Mouse (Mus musculus) adrenal gland, adult 18-20 months (tissue): Measurements from ENCODE around the gene Plcd3. TPM values are rescaled to one million over a fixed set of nuclear protein-coding genes. Genes with fewer than 3 reads are reported as not detected.

Source experiments
- DNase-seq, 2 experiments: peaks; one replicate each; pipeline ENCODE4 v3.0.0; 2021 to 2022; ENCODE audit warnings: low spot score in 2 of 2
- long read RNA-seq, 2 experiments: library from polyadenylated mRNA; stranded (forward); transcript quantifications; one replicate each; pipeline ENCODE4 v2.0.0; 2021
- total RNA-seq, 2 experiments: library from RNA; stranded (reverse); gene quantifications; 1 replicate in 1 of 2; 2 replicates in 1 of 2; pipeline ENCODE4 v1.2.3; 2021

Plcd3 gene
- total RNA-seq = 10 to 100 TPM in 1 of 2 experiments, 1 to 10 TPM in 1; 6.6 to 12.0 TPM
- long read RNA-seq, experiment 1, transcript Plcd3-201 (15 exons, 3,023 nt) = major isoform, 5 of 10 reads
- long read RNA-seq, experiment 1, partial matches to known transcripts = 3 of 10 reads
- long read RNA-seq, experiment 1, other reads (novel, unspliced or antisense) = 2 of 10 reads
- long read RNA-seq, experiment 2, transcript Plcd3-201 (15 exons, 3,023 nt) = major isoform, 14 of 20 reads
- long read RNA-seq, experiment 2, partial matches to known transcripts = 3 of 20 reads
- long read RNA-seq, experiment 2, other reads (novel, unspliced or antisense) = 3 of 20 reads

DNA sequence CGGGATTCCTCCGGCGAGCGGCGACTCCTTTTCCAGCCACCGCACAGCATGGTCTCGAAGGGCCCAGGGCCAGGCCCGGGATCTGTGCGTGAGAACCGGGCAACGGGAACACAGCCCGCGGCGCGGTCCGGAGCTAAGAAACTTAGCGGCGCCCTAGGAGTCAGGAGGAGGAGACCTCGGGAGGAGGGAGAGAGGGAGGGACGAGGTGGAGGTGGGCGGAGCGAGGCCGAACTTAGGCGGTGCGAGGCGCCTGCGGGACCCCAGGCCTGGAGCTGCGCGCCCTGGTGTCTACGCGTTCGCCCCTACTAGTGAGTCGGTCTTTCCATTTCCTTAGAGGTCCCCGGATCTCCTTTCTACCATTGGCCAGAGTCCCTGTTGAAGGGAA lies at the start of gene Plcd3, which contains the start of gene Acbd4:
Gene Plcd3, minus strand, starts transcription at position 178 of the 385 bp plus-strand sequence.
Gene Acbd4, plus strand, starts transcription at position 202 of the 385 bp plus-strand sequence.
- DNase-seq = peak; percentile 85 to 87

DNA sequence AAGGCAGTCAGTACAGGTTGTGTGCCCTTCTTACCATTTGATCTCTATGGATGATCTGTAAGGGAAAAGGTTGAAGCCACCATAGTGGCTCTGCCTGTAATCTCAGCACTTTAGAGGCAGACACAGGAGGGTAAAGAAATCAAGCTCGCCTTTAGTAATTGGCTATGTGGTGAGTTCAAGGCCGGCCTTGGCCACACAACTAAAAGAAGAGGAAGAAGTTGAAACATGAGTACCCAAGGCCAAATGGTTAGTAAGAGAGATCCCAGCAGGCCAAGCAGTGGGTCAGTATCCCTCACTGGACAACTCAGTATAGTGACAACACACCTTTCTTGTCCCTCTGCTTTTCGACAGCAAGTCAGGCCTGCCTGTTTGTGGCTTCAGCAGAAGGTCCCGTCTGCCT lies 48.3 kb upstream of the Plcd3 start:
- no peak for DNase-seq

DNA sequence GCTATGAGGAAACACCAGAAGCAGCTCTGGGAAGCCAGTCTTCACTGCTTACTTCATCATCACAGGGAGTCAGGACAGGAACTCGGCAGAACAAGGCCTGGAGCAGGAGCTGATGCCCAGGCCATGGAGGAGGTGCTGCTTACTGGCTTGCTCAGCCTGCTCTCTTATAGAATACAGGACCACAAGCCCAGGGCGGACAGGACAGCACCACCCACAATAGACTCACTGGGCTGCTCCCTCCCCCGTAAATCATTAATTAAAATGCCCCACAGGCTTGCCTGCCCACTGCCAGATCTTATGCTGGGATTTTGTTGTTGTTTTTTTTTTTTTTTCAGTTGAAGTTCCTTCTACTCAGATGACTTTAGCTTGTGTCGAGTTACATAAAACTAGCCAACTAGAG lies 46.3 kb upstream of the Plcd3 start:
- no peak for DNase-seq

DNA sequence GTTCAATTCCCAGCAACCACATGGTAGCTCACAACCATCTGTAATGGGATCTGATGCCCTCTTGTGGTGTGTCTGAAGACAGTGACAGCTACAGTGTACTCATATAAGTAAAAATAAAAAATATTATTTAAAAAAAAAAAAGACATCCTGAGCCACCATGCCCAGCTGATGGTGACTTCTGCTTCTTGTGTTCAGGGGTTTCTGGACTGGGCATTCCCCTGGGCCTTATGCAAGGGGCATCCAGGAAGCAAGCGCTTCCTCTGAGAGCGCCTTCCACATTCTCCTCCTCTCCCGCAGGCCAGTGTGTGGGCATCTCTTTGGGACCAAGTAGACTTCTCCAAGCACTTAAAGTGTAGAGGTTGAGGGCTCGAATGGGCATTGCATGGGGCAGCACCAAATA lies 44.9 kb upstream of the Plcd3 start:
- no peak for DNase-seq

DNA sequence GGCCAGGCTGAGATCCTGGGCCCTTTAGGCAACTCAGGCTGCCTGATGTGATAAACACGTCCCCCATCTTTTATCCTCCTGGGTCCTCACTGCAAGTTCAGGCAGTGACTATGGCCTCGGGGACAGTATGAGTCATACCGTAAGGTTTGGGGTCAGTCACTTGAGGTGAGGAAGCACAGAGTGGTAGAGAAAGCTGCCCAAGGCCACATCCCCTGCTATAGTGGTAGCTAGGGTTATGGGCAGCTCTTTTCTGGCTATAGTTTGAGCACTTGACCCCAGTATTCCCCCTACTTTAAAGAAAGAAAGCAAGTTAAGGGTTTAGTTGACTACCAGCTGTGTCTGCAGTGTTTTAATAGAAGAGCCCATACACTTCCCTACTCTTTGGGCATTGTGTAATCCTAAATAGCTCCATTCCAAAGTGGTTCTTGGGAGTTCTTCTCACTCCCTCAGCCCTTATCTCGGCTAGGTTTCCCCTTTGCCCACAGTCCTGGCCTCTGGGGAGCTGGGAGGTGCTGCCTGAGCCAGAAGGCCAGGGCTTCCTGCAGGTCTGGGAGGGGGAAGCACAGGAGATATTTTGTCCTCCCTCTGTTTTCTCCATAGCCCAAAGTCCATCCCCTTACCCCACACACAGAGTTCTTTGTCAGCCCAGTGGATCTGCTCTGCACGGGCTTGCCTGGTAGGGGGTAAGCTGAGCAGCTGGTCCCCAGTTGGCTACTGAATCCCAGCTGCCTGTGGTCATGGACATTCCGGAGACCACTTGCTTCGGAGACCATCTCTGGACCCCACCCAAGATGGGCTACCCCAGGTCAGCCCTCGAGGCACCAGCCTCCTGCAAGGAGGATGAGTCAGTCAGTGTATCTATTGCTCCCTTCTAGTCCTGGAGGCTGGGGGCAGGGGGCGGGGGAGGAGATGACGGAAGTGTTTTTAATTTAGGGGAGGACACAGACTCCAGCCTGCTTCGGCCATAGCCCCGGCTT lies 43.1 kb upstream of the Plcd3 start:
- DNase-seq = no peak

DNA sequence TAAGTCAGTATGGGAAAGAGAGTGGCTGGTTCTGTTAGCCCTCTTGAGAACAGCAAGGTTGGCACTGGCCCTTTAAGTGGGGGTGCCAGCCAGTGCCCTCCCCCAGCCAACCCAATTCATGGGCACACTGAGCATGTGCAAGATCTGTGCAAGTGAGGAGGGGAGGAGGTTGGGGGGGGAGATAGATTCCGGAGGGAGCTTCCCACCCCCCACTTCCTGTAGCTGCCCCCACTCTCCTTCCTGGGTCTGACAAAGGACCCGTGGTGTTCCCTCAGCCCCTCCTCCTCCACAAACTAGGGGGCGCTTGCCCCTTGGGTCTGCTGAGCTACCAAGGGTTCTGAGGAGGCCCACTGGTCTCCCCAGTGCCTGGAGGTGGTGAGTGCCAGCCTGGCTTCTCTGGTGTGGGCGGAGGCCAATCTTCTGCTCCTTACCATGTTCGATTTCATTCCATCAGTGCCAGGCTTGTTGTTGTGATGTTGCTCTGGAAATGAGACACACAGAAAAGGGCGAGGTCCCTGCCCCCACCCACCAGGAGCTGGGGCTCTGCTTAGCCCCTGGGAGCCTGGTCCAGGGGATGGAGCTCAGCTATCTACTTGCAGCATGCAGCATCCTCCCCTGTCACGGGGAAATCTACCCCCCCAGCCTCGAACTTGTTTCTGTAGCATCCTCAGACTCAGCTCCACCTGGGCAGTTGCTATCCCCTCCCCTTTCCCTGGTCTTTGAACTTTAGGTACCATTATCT lies 41.2 kb upstream of the Plcd3 start:
- DNase-seq = peak; percentile 43 to 47

DNA sequence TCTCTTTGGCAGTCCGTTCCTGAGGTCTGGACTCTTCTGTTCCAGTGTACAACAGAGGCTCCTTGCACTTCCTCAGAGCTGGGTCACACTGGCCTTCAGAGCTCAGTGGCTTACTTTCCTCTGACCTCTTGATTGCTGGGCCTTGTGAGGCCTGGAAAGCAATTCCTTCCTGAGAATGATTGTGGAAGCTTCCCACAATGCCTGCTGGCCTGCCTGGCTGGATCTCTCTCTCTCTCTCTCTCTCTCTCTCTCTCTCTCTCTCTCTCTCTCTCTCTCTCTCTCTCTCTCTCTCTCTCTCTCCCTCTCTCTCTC lies 40.4 kb upstream of the Plcd3 start:
- DNase-seq = no peak

DNA sequence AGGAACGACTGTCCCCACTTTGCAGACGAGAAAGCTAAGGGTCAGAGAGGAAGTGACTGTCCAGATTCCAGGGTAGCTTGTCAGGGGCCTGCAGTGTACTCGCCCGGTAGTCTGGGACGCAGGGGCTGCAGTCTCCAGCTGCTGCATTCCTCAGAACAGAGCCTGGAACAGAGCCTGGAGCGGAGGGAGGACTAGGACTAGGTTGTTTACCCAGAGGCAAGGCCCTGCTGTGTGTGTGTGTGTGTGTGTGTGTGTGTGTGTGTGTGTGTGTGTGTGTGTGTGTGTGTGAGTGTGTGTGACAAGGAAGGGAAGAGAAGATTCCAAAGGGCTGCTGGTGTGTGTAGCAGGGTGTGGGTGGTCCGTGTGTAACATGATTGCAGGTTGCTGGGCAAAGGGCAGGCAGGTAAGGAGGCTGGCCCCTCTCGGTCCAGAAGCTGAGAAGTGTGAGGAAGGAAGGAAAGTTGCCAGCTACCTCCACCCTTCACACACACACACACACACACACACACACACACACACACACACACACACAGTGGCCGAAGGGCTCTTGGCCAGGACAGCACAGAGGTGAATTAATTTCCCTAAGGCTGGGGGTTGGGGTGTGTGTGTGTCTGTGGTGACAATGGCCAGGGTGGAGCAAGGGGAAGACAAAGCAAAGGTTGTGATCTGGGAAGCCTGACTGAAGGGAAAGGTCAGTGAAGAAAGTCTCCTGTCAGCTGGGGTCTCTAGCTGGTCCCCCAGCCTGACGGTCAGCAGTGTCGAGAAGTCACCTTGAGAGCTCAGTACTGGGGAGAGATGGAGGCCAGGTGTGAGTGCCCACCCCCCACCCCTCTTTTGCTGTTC lies 39.9 kb upstream of the Plcd3 start:
- DNase-seq = peak in 1 of 2 experiments; percentile 41

DNA sequence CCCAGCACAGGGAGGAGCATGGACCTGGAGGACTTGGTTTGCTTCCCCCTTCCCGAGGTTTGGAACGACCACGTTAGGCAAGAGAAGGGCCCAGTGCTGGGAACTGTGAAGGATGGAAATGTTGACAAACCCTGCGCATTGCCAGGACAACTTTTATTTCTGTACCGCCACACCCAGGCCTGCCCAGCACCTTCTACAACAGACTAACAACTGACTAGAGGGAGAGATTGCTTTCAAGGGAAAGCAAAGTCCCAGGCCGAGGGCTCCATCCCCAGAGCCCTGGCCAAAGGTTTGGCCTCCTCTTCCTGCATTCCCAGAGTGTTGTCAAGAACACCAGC lies 39.3 kb upstream of the Plcd3 start:
- DNase-seq = no peak

DNA sequence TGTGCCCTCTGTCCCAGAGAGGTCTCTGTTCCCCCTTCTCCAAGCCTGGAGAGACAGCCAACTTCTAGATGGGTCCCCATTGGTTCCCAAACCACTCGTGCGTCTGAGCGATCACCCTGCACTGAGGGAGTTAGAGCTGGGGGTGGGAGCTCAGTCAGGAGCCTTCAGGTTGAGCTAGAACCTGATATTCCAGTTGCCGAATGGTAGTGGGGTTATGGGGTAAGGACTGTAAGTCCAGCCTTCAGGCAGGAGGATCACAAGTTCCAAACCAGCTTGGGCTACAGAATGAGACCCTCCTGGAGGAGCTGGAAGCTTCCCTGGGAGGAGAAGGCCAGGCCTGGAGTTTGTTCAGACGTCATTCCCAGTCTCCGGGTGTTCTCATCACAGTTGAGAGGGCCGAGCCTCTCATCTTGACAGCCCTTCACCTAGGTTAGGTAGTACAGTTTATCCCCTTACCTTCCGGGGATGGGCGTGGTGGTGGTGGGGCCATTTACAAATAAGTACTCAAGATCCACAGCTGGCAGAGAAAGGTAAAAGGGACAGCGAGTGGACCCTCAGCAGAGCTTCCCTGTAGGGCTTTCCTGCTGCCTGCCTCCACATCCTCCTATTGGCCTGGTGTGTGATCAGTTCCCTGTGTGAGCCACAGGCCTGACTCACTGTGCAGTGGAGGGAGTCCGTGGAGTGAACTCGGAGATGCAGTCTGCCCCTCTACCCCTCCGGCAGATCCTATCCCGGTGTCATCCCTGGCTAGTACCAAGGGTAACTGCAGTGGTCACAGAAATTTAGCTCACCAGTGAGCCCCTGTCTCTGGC lies 38.7 kb upstream of the Plcd3 start:
- DNase-seq = no peak

DNA sequence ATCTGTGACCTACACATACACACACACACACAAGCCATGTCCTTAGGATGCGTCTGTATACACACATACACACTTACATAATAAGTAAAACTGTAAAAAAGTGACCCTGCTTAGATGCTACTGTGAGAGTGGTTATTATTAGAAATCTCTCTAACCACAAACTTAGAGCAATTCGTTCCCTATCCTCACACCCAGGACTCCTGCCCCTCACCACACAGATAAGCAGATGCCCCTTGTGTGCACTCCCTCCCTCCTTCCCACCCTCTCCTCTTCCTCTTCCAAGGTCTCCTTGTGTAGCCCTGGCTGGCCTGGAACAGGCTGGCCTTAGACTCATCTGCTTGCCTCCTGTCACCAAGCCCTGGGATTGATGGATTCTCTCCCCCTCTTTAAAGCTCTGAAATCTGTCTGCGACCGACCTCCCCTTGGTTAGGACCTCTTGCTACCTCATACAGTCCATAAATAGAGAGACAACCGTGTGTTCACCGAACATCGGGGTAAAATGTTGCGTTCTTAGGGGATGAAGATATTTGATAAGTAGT lies 34.6 kb upstream of the Plcd3 start:
- DNase-seq = no peak

DNA sequence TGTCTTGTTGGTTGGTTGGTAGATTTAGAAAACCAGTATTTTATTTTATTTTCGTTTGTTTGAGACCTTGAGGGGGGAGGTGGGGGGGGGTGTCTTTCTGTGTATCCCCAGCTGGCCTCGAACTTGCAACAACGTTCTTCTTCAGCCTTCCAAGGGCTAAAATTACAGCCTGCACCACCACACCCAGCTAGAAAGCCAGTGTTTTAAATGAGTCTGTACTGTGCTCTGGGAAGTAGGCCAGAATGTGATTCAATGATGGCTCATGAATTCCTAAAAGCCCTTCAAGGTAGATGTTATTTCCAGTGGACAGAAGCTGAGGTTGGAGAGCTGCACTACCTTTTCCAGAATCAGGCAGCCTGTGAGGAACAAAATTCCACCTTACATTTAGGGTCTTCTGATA lies 32.8 kb upstream of the Plcd3 start:
- peak; percentile 45 to 67 for DNase-seq

DNA sequence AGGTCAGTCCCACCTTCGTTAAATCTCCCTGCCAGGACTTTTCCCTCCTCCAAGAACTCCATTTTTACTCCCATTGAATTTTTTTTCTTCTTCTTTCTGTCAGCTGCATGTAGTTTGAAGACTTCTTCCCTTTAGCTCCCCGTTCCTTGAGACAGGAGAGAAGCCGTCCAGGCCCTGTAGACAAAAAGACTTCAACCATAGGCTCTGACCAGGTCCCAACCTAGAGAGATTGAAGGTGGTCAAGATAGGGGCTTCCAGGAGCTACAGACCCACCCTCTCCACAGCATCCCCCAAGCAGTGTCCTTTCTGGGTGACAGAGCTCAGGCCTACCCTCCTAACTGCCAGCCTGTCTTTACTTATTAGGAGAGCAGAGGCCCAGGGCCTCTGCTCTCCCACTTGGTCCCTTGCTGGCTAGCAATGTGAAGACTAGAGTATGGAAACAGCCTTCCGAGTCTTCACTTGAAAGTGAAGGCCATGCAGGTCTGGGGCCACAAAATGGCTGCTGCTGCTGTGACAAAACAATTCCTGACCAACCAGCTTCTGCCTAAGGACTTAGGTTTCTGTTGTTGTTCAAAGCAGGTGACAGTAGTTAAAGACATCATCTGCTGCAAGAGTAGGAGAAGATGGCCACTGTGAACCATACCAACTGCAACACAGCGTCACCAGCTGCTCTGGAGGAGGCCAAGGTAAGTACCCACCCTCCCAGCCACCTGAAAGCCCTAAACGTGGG lies 32.2 kb upstream of the Plcd3 start:
- DNase-seq = no peak

DNA sequence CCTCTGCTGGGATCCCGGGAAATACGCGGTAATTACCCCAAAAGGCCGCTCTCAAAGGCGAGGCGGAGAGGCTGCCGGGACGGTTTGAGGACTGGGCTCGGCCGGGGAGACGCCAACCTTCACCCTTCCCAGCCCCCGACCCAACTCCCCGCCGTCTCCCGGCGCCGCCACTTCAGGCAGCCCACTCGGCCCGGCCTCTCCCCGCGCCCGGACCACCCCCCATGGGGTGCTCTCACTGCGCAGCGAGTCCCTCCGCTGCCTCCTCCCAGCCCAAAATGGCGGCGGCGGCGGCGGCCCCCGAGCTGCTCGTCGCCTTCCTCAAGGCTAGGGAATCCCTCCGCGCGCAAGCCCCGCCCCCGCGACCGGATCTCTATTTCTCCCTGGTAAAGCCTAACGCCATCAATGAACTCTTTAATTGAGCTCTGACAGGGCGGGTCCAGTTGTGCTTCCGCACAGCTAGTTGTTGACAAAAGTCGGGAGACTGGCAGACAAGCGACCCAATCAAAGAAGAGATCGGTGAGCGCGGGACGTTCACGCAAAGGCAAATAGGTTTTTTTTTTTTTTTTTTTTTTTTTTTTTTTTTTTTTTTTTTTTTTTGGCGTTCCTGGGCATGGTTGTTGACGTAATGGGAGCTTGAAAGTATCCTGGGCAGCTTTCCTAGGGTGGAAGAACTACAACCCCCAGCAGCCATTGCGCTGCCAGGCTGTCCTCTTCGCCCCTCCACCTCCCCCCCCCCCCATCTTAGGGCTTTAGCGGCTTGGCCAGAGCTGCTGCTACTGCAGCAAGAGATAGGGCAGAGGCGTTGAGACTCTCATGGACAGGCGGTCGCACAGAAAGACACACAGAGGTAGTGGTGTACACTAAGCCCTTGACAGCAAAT lies 31.4 kb upstream of the Plcd3 start:
- peak; percentile 99 for DNase-seq

DNA sequence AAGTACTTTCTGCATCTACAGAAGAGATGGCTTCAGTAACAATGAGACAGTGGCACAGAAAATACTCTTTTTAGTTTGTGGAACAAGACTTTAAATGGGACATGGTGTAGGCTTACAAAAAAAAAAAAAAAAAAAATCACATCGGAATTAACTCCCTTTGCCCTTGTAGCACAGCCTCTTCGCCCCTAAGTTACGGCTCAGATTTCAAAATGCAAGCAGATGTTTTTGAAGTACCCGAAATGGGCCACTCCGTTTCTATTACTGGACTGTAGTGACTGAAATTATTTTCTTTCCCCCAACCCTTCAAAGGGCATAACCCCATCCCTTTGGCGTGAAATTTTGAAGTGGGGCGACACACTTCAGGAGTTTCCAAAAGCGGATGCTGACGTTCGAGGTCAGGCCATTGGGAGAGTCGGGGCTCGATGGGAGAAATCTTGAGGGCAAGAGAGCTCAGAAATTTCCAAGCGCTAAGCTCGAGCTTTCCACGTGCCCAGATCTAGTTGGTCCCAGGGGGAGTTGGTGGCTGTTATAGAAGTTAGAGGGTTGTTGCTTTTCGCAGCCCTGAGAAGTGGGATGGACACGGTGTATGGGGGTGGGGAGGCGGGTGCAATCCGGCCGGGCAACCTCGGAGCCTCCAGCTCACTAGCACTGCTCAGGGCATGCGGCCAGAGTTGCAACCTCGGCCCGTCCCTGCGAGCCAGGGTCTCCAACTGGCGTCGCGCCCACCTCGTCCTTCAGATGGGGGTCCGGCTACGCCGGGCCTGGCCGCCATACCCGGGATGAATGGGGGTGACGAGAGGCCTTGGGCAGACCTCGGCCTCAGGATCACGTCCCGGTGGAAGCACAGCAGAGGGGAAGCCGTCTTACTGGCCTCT lies 30.5 kb upstream of the Plcd3 start, which contains the start of gene Hexim2:
Gene Hexim2, plus strand, starts transcription at position 729 of the 875 bp plus-strand sequence.
- peak in 1 of 2 experiments; percentile 67 for DNase-seq

DNA sequence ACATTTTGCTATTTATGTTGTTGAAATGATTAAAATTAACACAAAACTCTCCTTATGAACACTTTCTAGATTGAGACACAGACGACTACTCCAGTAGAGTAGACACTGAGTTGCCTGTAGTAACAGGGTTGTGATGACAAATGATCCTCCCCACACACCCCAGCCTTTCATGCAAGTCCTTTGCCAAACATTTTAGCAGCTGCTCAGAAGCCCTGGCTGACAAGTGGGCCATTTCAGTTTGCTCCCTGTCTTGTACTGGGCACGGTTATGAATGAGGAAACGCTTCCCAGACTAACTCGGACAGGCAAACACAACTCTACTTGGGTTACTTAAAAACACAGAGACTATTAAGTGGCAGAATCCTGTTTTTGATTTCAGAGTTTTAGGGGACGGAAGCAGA lies 18.9 kb upstream of the Plcd3 start:
- DNase-seq = no peak

DNA sequence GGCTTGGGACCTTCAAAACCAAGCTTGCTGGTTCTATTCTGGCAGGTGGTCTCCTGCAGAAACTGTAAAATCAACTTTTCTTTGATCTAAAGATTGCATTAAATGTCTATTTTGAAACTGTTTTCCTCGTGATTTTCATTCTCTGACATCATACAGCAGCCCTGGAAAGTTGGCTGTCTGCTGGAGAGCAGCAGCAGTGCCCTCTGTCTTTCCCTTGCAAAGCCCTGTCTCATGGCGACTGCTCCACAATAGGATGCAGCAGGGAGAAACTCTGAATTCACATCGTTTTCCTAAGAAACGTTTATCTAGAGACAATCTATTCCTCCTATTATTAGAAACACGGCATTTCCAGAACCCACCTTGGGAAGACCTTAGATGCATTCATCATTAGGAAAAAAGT lies 18.2 kb upstream of the Plcd3 start:
- DNase-seq = no peak
